Mouse (Mus musculus): Measurements from ENCODE around the gene Man2b1. TPM values are rescaled to one million over a fixed set of nuclear protein-coding genes. Genes with fewer than 3 reads are reported as not detected.

The Man2b1 gene
- 152 to 159 TPM (median 155 TPM) in 4 replicates for total RNA-seq (2023)

GRCm38 (mm10) chr8:85083108-85083813 is at the start of gene Man2b1:
Gene Man2b1, plus strand, starts transcription at chr8:85083270.

GRCm38 (mm10) chr8:85036718-85037365 is 46.2 kb upstream of the Man2b1 start, which contains the start of gene Tnpo2:
Gene Tnpo2, plus strand, starts transcription at chr8:85036915.

DNA sequence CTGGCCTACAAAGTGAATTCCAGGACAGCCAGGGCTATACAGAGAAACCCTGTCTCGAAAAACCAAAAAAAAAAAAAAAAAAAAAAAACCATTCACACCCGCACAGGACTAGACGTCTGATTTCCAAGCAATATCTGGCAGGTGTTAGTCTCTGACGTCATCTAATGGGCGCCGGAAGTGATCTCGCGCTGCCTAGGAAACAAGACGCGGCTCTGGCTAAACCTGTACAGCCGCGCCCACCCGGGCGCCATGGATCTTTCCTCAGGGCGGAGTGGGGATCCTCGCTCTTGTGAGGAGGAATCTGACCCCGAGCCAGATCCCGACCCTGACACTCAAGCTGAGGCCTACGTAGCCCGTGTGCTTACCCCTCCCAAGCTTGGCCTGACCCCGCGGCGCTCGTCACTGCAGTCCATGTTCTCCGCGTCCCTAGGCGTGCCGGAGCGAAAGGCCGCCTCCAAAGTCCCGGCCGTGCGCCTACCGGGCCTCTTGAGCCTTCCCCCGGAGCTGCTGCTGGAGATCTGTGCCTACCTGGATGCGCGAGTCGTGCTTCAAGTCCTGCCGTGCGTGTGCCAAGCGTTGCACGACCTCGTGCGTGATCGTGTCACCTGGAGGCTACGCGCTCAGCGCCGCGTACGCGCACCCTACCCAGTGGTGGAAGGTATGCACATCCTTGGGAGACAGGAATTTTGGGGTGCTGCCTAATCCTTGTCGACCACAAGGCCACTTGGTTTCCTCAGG is 23.0 kb upstream of the Man2b1 start, which contains the start of gene Fbxw9:
TSS of gene Fbxw9 (plus strand) at position 177 of the 738 bp plus-strand sequence.

GRCm38 (mm10) chr8:85067982-85068381 is 15.1 kb upstream of the Man2b1 start, which contains the start of gene Gm5741:
Gene Gm5741, minus strand, starts transcription at chr8:85067982.

GRCm38 (mm10) chr8:85071514-85072281 is 11.4 kb upstream of the Man2b1 start, which contains the start of gene Dhps:
Gene Dhps, plus strand, starts transcription at chr8:85071757.

GRCm38 (mm10) chr8:85080532-85081215 is 2.4 kb upstream of the Man2b1 start, which contains the start of gene Wdr83os:
Gene Wdr83os, plus strand, starts transcription at chr8:85080740.

GRCm38 (mm10) chr8:85081216-85081555 is 1.9 kb upstream of the Man2b1 start, which contains the start of gene Wdr83:
Gene Wdr83, minus strand, starts transcription at chr8:85081306.

DNA sequence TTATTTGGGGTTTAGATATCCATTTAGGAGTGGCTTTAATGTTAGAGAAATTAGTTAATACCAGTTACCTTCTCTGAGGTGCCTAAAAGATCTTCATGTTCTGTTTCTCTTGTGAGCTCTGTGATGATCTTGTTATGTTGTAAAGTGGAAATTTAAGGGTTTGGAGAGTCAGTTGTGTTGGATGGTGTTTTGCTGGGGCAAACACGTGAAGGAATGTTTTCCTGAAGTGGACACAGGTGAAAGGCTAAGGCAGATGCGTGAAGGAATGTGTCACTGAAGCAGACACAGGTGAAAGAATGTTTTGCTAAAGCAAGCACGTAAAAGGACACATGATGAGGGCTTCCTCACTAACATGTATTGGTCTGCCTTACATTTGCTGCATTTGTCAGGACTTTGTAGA is 39.9 kb downstream of the Man2b1 start, which contains the start of gene Zfp791:
TSS of gene Zfp791 (minus strand) at position 101 of the 400 bp plus-strand sequence.

Other genes starting within 250 kb of the Man2b1 start
- gene Rad23a, start 242.6 kb upstream of the Man2b1 start, total RNA-seq (2023): 53.8 to 68.0 TPM (median 60.0 TPM) in 4 replicates
- gene Calr, start 236.3 kb upstream of the Man2b1 start, total RNA-seq (2023): 520 to 585 TPM (median 529 TPM) in 4 replicates
- gene Farsa, start 226.3 kb upstream of the Man2b1 start, total RNA-seq (2023): 60.9 to 68.8 TPM (median 65.9 TPM) in 4 replicates
- gene Syce2, start 211.2 kb upstream of the Man2b1 start, total RNA-seq (2023): 5.7 to 9.3 TPM (median 8.5 TPM) in 4 replicates
- gene Gcdh, start 189.3 kb upstream of the Man2b1 start, total RNA-seq (2023): 19.0 to 33.9 TPM (median 24.8 TPM) in 4 replicates
- gene Klf1, start 181.3 kb upstream of the Man2b1 start, total RNA-seq (2023): 0.39 TPM in 1 of 4 replicates, not detected in the others
- gene Dnase2a, start 174.7 kb upstream of the Man2b1 start, total RNA-seq (2023): 56.5 to 67.9 TPM (median 65.7 TPM) in 4 replicates
- gene Mast1, start 145.9 kb upstream of the Man2b1 start, total RNA-seq (2023): 0.18 to 0.44 TPM (median 0.31 TPM) in 4 replicates
- gene Rtbdn, start 136.3 kb upstream of the Man2b1 start, total RNA-seq (2023): not detected in 4 replicates
- gene Gm49661, start 113.8 kb upstream of the Man2b1 start, total RNA-seq (2023): 3.3 TPM in 1 of 4 replicates, not detected in the others
- 55.0 to 57.2 TPM (median 55.6 TPM) in 4 replicates for gene Prdx2, start 113.7 kb upstream of the Man2b1 start, total RNA-seq (2023)
- gene Rnaseh2a, start 113.5 kb upstream of the Man2b1 start, total RNA-seq (2023): 24.0 to 35.1 TPM (median 26.0 TPM) in 4 replicates
- gene Junb, start 104.6 kb upstream of the Man2b1 start, total RNA-seq (2023): 1,593 to 1,983 TPM (median 1,752 TPM) in 4 replicates
- gene Hook2, start 92.7 kb upstream of the Man2b1 start, total RNA-seq (2023): 6.7 to 9.1 TPM (median 8.3 TPM) in 4 replicates
- gene Best2, start 68.7 kb upstream of the Man2b1 start, total RNA-seq (2023): not detected in 4 replicates
- gene Asna1, start 58.0 kb upstream of the Man2b1 start, total RNA-seq (2023): 80.7 to 99.0 TPM (median 92.9 TPM) in 4 replicates
- gene Trir, start 56.4 kb upstream of the Man2b1 start, total RNA-seq (2023): 194 to 214 TPM (median 210 TPM) in 4 replicates
- 44.5 to 50.5 TPM (median 46.9 TPM) in 4 replicates for gene Tnpo2, start 46.4 kb upstream of the Man2b1 start, total RNA-seq (2023)
- 12.9 to 16.5 TPM (median 14.4 TPM) in 4 replicates for gene Fbxw9, start 23.2 kb upstream of the Man2b1 start, total RNA-seq (2023)
- gene Gm5741, start 15.3 kb upstream of the Man2b1 start, total RNA-seq (2023): not detected in 4 replicates
- 123 to 148 TPM (median 135 TPM) in 4 replicates for gene Dhps, start 11.5 kb upstream of the Man2b1 start, total RNA-seq (2023)
- 43.4 to 52.3 TPM (median 47.1 TPM) in 4 replicates for gene Wdr83os, start 2.5 kb upstream of the Man2b1 start, total RNA-seq (2023)
- 11.1 to 22.3 TPM (median 15.6 TPM) in 4 replicates for gene Wdr83, start 2.0 kb upstream of the Man2b1 start, total RNA-seq (2023)
- gene Zfp791, start 39.8 kb downstream of the Man2b1 start, total RNA-seq (2023): not detected in 4 replicates
- gene Cks1brt, start 68.7 kb downstream of the Man2b1 start, total RNA-seq (2023): not detected in 4 replicates
- not detected in 4 replicates for gene Olfr371, start 142.7 kb downstream of the Man2b1 start, total RNA-seq (2023)
- gene Orc6, start 216.4 kb downstream of the Man2b1 start, total RNA-seq (2023): 29.2 to 34.4 TPM (median 33.0 TPM) in 4 replicates
- 73.7 to 74.9 TPM (median 74.4 TPM) in 4 replicates for gene Vps35, start 216.5 kb downstream of the Man2b1 start, total RNA-seq (2023)

Data from B cell, adult 62 days (primary cell).